Mouse (Mus musculus): ENCODE measurements around the gene Bcs1l. TPM values are rescaled to one million over a fixed set of nuclear protein-coding genes. Genes with fewer than 3 reads are reported as not detected.

The Bcs1l gene
- total and polyA plus RNA-seq, 3 experiments = 16.7 to 32.1 (median 31.4) TPM

Small RNA genes within 50 kb of the gene (microRNA-seq; reads per million reads assigned to microRNA genes)
- 0 reads per million in 2 experiments for gene Gm25035

Other genes with a start within 250 kb of the Bcs1l start
- gene Catip, start 226.2 kb upstream of the Bcs1l start, total RNA-seq (2021) = under 1 TPM; 0.29 to 0.69 TPM
- gene Catip, start 226.2 kb upstream of the Bcs1l start, polyA plus RNA-seq (2012; rRNA removed) = 0.24 and 0.51 TPM in 2 replicates
- gene Slc11a1, start 213.1 kb upstream of the Bcs1l start, total RNA-seq (2021) = 10 to 100 TPM; 13.1 to 16.3 TPM
- gene Slc11a1, start 213.1 kb upstream of the Bcs1l start, polyA plus RNA-seq (2012; rRNA removed) = 39.4 and 50.7 TPM in 2 replicates
- gene Ctdsp1, start 196.8 kb upstream of the Bcs1l start, total RNA-seq (2021) = 100 to 1,000 TPM; 169 to 172 TPM
- 195 and 226 TPM in 2 replicates for gene Ctdsp1, start 196.8 kb upstream of the Bcs1l start, polyA plus RNA-seq (2012; rRNA removed)
- 1 to 10 TPM in 1 of 2 experiments, under 1 TPM in 1; 0.95 to 1.1 TPM for gene Vil1, start 178.9 kb upstream of the Bcs1l start, total RNA-seq (2021)
- 0.13 and 0.20 TPM in 2 replicates for gene Vil1, start 178.9 kb upstream of the Bcs1l start, polyA plus RNA-seq (2012; rRNA removed)
- 10 to 100 TPM; 24.0 to 26.7 TPM for gene Cnot9, start 82.2 kb upstream of the Bcs1l start, total RNA-seq (2021)
- 8.4 and 10.1 TPM in 2 replicates for gene Cnot9, start 82.2 kb upstream of the Bcs1l start, polyA plus RNA-seq (2012; rRNA removed)
- gene Plcd4, start 45.4 kb upstream of the Bcs1l start, total RNA-seq (2021) = under 1 TPM; 0.37 to 0.79 TPM
- 0.07 and 0.11 TPM in 2 replicates for gene Plcd4, start 45.4 kb upstream of the Bcs1l start, polyA plus RNA-seq (2012; rRNA removed)
- gene Usp37, start 44.0 kb upstream of the Bcs1l start, total RNA-seq (2021) = 10 to 100 TPM; 13.3 to 15.0 TPM
- gene Usp37, start 44.0 kb upstream of the Bcs1l start, polyA plus RNA-seq (2012; rRNA removed) = 2.5 and 4.3 TPM in 2 replicates
- 10 to 100 TPM; 13.5 to 16.3 TPM for gene Zfp142, start within 50 bp of the Bcs1l start, total RNA-seq (2021)
- 13.2 and 14.6 TPM in 2 replicates for gene Zfp142, start within 50 bp of the Bcs1l start, polyA plus RNA-seq (2012; rRNA removed)
- gene Rnf25, start 13.1 kb downstream of the Bcs1l start, total RNA-seq (2021) = 10 to 100 TPM; 49.8 to 70.2 TPM
- gene Rnf25, start 13.1 kb downstream of the Bcs1l start, polyA plus RNA-seq (2012; rRNA removed) = 28.3 and 29.5 TPM in 2 replicates
- gene Stk36, start 13.2 kb downstream of the Bcs1l start, total RNA-seq (2021) = 1 to 10 TPM; 3.9 to 4.3 TPM
- gene Stk36, start 13.2 kb downstream of the Bcs1l start, polyA plus RNA-seq (2012; rRNA removed) = 7.4 and 10.0 TPM in 2 replicates
- gene Ttll4, start 73.5 kb downstream of the Bcs1l start, total RNA-seq (2021) = 10 to 100 TPM; 13.1 to 21.9 TPM
- gene Ttll4, start 73.5 kb downstream of the Bcs1l start, polyA plus RNA-seq (2012; rRNA removed) = 12.9 and 14.0 TPM in 2 replicates
- gene Cyp27a1, start 125.3 kb downstream of the Bcs1l start, total RNA-seq (2021) = 10 to 100 TPM; 13.1 to 16.8 TPM
- 8.7 and 9.5 TPM in 2 replicates for gene Cyp27a1, start 125.3 kb downstream of the Bcs1l start, polyA plus RNA-seq (2012; rRNA removed)
- under 1 TPM in 1 of 2 experiments, not detected in 1; 0.17 TPM for gene Prkag3, start 160.9 kb downstream of the Bcs1l start, total RNA-seq (2021)
- 0.20 and 0.26 TPM in 2 replicates for gene Prkag3, start 160.9 kb downstream of the Bcs1l start, polyA plus RNA-seq (2012; rRNA removed)
- 1 to 10 TPM; 2.3 to 5.7 TPM for gene Wnt6, start 183.6 kb downstream of the Bcs1l start, total RNA-seq (2021)
- 11.5 and 17.1 TPM in 2 replicates for gene Wnt6, start 183.6 kb downstream of the Bcs1l start, polyA plus RNA-seq (2012; rRNA removed)
- 1 to 10 TPM in 1 of 2 experiments, under 1 TPM in 1; 0.23 to 1.2 TPM for gene Wnt10a, start 203.2 kb downstream of the Bcs1l start, total RNA-seq (2021)
- gene Wnt10a, start 203.2 kb downstream of the Bcs1l start, polyA plus RNA-seq (2012; rRNA removed) = 2.1 and 2.4 TPM in 2 replicates